Mouse (Mus musculus) c-Kit-positive CD71-positive TER-119-positive erythroid progenitor cells, embryonic 14.5 days (primary cell): ENCODE results near the gene Olfr732.

ENCODE experiments used
- DNase-seq: peaks from one replicate; pipeline ENCODE4 v3.0.0-alpha.2; 2013; ENCODE audit warnings: low spot score

The Olfr732 gene

GRCm38 (mm10) chr14:50284106-50284505 lies at the start of gene Olfr732:
Olfr732 (minus strand) TSS chr14:50284206.
- DNase-seq: no peak

- no peak for DNase-seq
Observed at GRCm38 (mm10) chr14:50326661-50327060, 42.7 kb upstream of the Olfr732 start, which contains the start of gene Olfr734. Olfr734 (minus strand) TSS chr14:50326761.

DNA sequence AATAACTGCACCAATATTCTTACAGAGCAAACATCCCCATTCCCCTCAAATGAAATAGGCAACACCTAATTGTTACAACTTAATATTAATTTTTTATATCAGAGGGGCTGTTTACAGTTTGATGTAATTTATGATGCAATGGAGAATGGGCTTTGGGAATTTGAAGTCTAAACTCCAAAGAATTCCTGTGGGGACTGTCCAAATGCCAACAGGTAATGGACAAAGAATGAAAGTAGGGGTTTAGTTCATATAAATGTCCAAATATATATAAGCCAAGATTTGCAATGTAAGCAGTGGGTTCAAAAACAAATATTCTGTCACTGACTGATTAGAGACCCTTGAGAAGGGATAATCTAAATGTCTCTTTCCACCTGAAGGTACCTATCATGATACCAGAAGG lies 17.4 kb upstream of the Olfr732 start, which contains the start of gene Olfr733:
Gene Olfr733 (minus strand): TSS at position 101 of the 400 bp plus-strand sequence.
- no peak for DNase-seq

DNA sequence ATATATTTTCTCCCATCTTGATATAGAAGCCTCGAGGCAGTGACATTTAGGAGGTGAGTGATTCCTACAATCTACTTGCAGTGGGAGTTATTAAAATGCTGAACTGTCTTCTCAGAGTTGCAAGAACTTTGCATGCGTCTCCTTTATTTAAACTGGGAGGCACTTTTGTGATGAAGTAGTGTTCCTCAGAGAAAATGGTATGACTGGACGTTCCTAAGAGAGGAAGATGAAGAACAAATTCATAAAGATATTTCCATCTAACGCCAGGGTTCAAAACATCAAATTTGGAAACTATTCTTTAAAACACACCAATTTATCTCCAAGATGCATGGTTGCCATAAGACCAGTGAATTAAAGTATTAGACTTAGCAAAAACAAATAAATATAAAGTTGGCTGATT lies 42.2 kb downstream of the Olfr732 start, which contains the start of gene Olfr731:
Gene Olfr731 (minus strand): TSS at position 101 of the 400 bp plus-strand sequence.
- no peak for DNase-seq
